Mouse (Mus musculus) limb, embryonic 11.5 days (tissue): ENCODE results near the gene Rpusd4. TPM values are rescaled to one million over a fixed set of nuclear protein-coding genes. Genes with fewer than 3 reads are reported as not detected.

Experiments
- ATAC-seq: fragments of 200-750 bp; cut with Nextera tagmentation; 2 replicates; pipeline ENCODE4 v1.8.0; 2017; ENCODE audit warnings: low read depth; ENCODE audit not compliant: insufficient number of reproducible peaks, low FRiP score, low TSS enrichment
- DNase-seq: peaks from one replicate; pipeline ENCODE4 v3.0.0-alpha.2; 2015; ENCODE audit warnings: low spot score
- H3K27ac ChIP-seq: fragments of 300-500 bp; sonication (generic); replicated peaks from 2 replicates; pipeline ENCODE4 v1.5.1; 2014; ENCODE audit warnings: low read depth, mild to moderate bottlenecking, low read length
- H3K27me3 ChIP-seq: fragments of 300-500 bp; sonication (generic); 2 replicates; pipeline ENCODE4 v1.6.1; 2014; ENCODE audit warnings: mild to moderate bottlenecking, low read length, mixed read lengths; ENCODE audit not compliant: control insufficient read depth, insufficient read depth
- H3K36me3 ChIP-seq: fragments of 300-500 bp; sonication (generic); 2 replicates; pipeline ENCODE4 v1.6.1; 2014; ENCODE audit warnings: mild to moderate bottlenecking, low read length, moderate library complexity, mixed read lengths; ENCODE audit not compliant: control insufficient read depth, insufficient read depth
- H3K4me1 ChIP-seq: fragments of 300-500 bp; sonication (generic); 2 replicates; pipeline ENCODE4 v1.6.1; 2014; ENCODE audit warnings: low read length, mixed read lengths; ENCODE audit not compliant: control insufficient read depth, insufficient read depth
- H3K4me2 ChIP-seq: fragments of 300-500 bp; sonication (generic); 2 replicates; pipeline ENCODE4 v1.6.1; 2014; ENCODE audit warnings: low read depth, mild to moderate bottlenecking, moderate library complexity; ENCODE audit not compliant: severe bottlenecking
- H3K4me3 ChIP-seq: fragments of 300-500 bp; sonication (generic); 2 replicates; pipeline ENCODE4 v1.5.1; 2014; ENCODE audit warnings: low read depth, low read length
- H3K9ac ChIP-seq: fragments of 300-500 bp; sonication (generic); 2 replicates; pipeline ENCODE4 v1.6.1; 2014; ENCODE audit warnings: mild to moderate bottlenecking, low read length
- H3K9me3 ChIP-seq: fragments of 300-500 bp; sonication (generic); 2 replicates; pipeline ENCODE4 v1.6.1; 2016; ENCODE audit warnings: low read length; ENCODE audit not compliant: control insufficient read depth
- WGBS: fragments of 180-500 bp; shearing (Covaris S2); extraction: QIAGEN DNeasy Blood & Tissue Kit; methylation state at CpG from one replicate; pipeline ENCODE4 v1.1.7; 2014; 5-methylcytosine and 5-hydroxymethylcytosine counted together
- polyA plus RNA-seq: library from polyadenylated mRNA; unstranded; fragments of >200 nt; fragmentation: Nextera tagmentation; extraction: Ambion mirVana; gene quantifications from 2 replicates; pipeline ENCODE4 v1.2.1, GENCODE M21; 2014

The Rpusd4 gene
- polyA plus RNA-seq, 1 experiment from 2014 or later = 38.5 TPM

DNA sequence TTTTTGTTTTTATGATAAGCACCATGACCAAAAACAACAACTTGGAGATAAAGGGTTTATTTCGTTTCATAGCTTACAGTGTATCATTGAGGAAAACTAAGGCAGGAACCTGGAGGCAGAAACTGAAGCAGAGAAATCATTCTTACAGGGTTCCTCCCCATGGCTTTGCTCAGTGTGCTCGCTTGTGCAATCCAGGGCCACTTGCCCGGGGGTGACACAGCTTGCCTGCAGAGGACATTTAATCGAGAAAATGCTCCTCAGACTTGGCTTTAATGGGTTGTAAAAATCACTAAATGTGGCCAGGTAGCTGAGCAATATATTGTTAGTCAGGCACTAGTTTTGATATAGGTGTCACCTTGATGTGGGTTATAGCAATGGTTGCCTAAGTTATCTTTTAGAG is 10.8 kb downstream of the Rpusd4 start:
- no peak overlapping the region for H3K9ac ChIP-seq
- 78% methylated on average over 4 of the region's 4 CpGs for WGBS

DNA sequence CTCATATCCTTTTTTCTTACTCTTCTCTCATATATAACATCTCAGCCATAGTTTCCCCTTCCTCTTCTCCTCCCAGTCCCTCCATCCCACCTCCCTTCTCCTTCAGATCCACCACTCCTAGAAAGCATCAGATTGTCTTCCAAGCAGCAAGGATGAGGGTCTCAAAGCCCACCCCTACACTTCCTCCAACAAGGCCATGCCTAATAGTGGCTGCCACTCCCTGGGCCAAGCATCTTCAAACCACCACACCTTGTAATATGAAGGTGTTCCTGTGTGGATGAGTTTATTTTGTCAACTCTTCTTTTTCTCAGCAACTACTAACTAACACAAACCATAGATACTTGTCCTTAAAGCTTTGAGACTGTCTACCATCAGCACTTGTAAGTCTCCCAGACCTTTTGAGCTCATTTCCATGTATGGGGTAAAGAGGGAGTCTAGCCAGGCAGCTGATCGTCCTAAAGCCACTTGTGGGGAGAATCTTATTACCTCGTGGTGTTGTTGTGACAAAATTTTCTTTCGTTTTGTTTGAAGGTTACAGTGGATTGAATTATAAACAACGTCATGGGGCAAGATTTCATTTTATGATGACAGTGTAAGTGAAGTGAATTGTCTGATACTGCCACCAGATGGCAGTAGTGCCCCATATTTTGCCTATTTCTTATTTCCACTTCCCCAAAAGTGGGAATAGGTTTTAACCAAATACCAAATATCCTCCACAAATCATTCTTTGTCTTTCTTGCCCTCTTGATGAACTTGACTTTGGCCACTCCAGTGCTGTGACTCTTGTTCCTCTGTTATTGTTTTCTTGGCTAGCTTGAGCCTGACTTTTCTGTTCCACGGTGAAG is 14.6 kb downstream of the Rpusd4 start:
- no peak overlapping the region for H3K27ac ChIP-seq
- ATAC-seq = no peak

More for the DNA sequence above, 10.8 kb downstream of the Rpusd4 start:
- Histone ChIP-seq H3K36me3 (peaks cover 7% of the 10 kb centered on the region), H3K9me3 (no peaks in the 10 kb centered on the region), H3K4me2 (no peak overlapping the region), H3K4me3 (no peak overlapping the region), H3K27ac (no peak overlapping the region), H3K27me3 (no peaks in the 10 kb centered on the region), H3K4me1 (peaks cover 8% of the 10 kb centered on the region)
- ATAC-seq = no peak
- no peak for DNase-seq

GRCm38 (mm10) chr9:35282851-35283200 is 15.2 kb downstream of the Rpusd4 start:
- WGBS = 53% methylated on average over 5 of the region's 5 CpGs
- no peaks in the 10 kb centered on the region for H3K9me3 ChIP-seq
- DNase-seq (no peak), ATAC-seq (no peak)
- H3K36me3 ChIP-seq = no peaks in the 10 kb centered on the region
- H3K4me2 ChIP-seq = no peak overlapping the region
- H3K4me1 ChIP-seq = peaks cover 16% of the 10 kb centered on the region
- H3K9ac ChIP-seq = no peak overlapping the region
- H3K27me3 ChIP-seq = no peaks in the 10 kb centered on the region
- H3K27ac ChIP-seq = no peak overlapping the region
- H3K4me3 ChIP-seq = no peak overlapping the region

More for the DNA sequence above, 14.6 kb downstream of the Rpusd4 start:
- Histone ChIP-seq H3K4me1 (peaks cover 16% of the 10 kb centered on the region), H3K9me3 (no peaks in the 10 kb centered on the region), H3K4me2 (no peak overlapping the region), H3K27me3 (no peaks in the 10 kb centered on the region), H3K36me3 (no peaks in the 10 kb centered on the region), H3K9ac (no peak overlapping the region), H3K4me3 (no peak overlapping the region)
- DNase-seq = peak; percentile 83
- WGBS = 14% methylated on average over 5 of the region's 5 CpGs

DNA sequence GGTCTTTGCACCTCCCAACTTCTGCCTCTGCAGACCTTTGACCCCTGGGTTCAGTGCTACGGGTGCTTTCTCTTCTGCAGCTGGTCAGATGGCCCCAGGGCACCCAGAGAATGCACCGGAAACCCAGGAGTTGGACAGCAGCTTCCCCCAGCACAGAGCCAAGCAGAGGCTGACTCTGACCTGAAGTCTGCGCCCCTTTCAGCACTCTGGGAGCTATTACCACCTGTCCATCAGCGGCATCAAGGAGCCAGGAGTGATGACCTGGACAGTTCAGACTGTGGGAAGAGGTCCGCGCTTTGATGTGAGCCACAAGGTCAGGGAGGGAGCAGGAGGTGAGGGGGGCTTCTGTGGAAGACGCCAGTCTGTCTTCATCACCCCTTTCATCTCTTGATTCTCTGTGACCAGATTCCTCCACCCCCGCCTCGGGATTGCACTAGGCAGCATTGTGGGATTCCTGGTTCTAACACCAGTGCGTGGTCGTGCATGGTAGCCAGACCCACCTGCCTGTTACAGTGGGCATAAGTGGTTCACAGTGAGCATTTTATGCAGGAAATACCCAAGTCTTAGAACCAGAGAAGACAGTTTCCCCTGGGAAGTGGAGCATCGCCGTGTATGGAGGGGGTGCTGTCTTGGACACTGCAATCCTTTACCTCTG is 15.9 kb downstream of the Rpusd4 start:
- DNase-seq (no peak), ATAC-seq (peak; percentile 65; the same call in 1 of the 2 replicates)
- H3K4me3 ChIP-seq = no peak overlapping the region
- H3K27ac ChIP-seq = no peak overlapping the region
- H3K4me1 ChIP-seq = peaks cover 16% of the 10 kb centered on the region
- H3K4me2 ChIP-seq = no peak overlapping the region
- no peaks in the 10 kb centered on the region for H3K9me3 ChIP-seq
- no peak overlapping the region for H3K9ac ChIP-seq
- 25% methylated on average over 13 of the region's 13 CpGs for WGBS
- H3K36me3 ChIP-seq = no peaks in the 10 kb centered on the region
- no peaks in the 10 kb centered on the region for H3K27me3 ChIP-seq

- H3K4me2 ChIP-seq = no peak overlapping the region
- H3K36me3 ChIP-seq = no peaks in the 10 kb centered on the region
- H3K27ac ChIP-seq = no peak overlapping the region
- H3K27me3 ChIP-seq = no peaks in the 10 kb centered on the region
- 72% methylated on average over 4 of the region's 4 CpGs for WGBS
- no peak overlapping the region for H3K4me3 ChIP-seq
- no peak for ATAC-seq
- DNase-seq = no peak
- no peak overlapping the region for H3K9ac ChIP-seq
- H3K4me1 ChIP-seq = peaks cover 16% of the 10 kb centered on the region
- H3K9me3 ChIP-seq = no peaks in the 10 kb centered on the region
Measured at GRCm38 (mm10) chr9:35284351-35284750, 16.7 kb downstream of the Rpusd4 start.

- 94% methylated on average over 3 of the region's 3 CpGs for WGBS
- H3K27ac ChIP-seq = no peak overlapping the region
- H3K4me2 ChIP-seq = no peak overlapping the region
- ATAC-seq = no peak
- H3K9me3 ChIP-seq = no peaks in the 10 kb centered on the region
- no peak for DNase-seq
- no peak overlapping the region for H3K4me3 ChIP-seq
- no peaks in the 10 kb centered on the region for H3K36me3 ChIP-seq
- no peaks in the 10 kb centered on the region for H3K27me3 ChIP-seq
- no peak overlapping the region for H3K9ac ChIP-seq
- peaks cover 18% of the 10 kb centered on the region for H3K4me1 ChIP-seq
Measured at GRCm38 (mm10) chr9:35286351-35286750, 18.7 kb downstream of the Rpusd4 start.

- no peak overlapping the region for H3K27ac ChIP-seq
- H3K9me3 ChIP-seq = no peaks in the 10 kb centered on the region
- peaks cover 5% of the 10 kb centered on the region for H3K4me1 ChIP-seq
- ATAC-seq (peak; percentile 57; the same call in 1 of the 2 replicates), DNase-seq (peak; percentile 57)
- WGBS = 12% methylated on average over 7 of the region's 7 CpGs
- H3K4me3 ChIP-seq = no peak overlapping the region
- no peak overlapping the region for H3K4me2 ChIP-seq
- H3K9ac ChIP-seq = no peak overlapping the region
- H3K27me3 ChIP-seq = no peaks in the 10 kb centered on the region
- no peaks in the 10 kb centered on the region for H3K36me3 ChIP-seq
Measured at GRCm38 (mm10) chr9:35289992-35290391, 22.3 kb downstream of the Rpusd4 start.

DNA sequence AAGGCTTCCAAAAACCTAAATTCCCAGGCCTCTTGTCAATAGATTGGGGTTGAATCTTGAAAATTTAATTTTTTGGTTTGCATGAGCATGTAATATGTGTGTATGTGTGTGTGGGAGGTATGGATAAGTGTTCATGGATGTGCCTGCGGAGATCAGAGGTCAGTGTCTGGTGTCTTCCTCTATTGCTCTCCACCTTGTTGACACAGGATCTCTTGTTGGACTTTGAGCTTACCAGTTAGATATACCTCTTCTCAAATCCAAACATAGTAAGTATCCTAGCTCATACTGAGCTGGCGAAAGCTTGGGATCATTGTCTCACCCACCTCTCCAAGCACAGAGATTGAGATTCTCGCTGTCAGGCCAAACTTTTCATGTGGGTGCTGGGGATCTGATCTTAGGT is 22.8 kb downstream of the Rpusd4 start:
- DNase-seq (no peak), ATAC-seq (no peak)
- H3K9ac ChIP-seq = no peak overlapping the region
- WGBS = 91% methylated on average over 3 of the region's 3 CpGs
- no peaks in the 10 kb centered on the region for H3K9me3 ChIP-seq
- no peaks in the 10 kb centered on the region for H3K27me3 ChIP-seq
- H3K27ac ChIP-seq = no peak overlapping the region
- no peaks in the 10 kb centered on the region for H3K36me3 ChIP-seq
- no peak overlapping the region for H3K4me2 ChIP-seq
- H3K4me1 ChIP-seq = peaks cover 5% of the 10 kb centered on the region
- no peak overlapping the region for H3K4me3 ChIP-seq
